Mouse (Mus musculus): Measurements from ENCODE around the gene Mink1.
"Not testable (repeated sequence)": the region's sequence is repeated elsewhere in the genome, so short reads cannot be mapped to it uniquely, and the experiment has no call there.

Gene Mink1

DNA sequence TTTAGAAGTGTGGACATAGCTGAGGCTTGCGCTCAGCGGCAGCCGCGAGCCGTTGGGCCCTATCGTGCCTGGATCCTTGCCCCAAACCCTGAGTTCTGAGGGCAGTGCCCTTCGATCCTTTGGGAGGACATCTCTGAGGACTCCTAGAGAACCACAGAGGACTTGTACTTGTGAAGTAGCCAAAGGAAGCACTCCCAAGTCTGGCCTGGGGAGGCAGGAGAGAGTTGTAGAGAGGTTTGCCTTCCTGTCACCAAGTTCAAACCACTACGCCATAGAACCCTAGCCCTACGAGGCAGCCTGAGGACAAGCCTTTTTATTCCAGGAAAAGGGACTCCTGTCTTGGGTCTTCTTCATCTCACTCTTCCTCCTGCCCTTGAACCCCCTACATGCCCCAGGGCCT, 5.1 kb upstream of the Mink1 start:
- no peak for DNase-seq (ENCODE audit: low read depth)

DNA sequence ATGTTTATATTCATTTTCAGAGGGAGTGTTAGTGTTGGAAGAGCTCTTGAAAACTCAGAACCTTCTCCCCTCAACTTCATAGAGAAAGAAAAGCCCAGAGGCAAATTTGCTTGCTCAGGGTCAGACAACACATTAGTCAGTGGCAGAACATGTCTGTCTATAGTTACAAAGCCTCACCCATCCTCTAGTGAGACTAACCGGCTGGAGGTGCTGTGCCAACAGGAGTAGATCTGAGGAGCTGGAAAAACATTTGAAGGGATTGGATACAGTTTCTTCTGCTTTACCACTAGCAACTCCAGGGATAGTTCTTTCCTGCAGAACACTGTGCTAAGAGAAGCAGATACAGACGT, 769 bp upstream of the Mink1 start:
- DNase-seq (ENCODE audit: low read depth) = no peak

DNA sequence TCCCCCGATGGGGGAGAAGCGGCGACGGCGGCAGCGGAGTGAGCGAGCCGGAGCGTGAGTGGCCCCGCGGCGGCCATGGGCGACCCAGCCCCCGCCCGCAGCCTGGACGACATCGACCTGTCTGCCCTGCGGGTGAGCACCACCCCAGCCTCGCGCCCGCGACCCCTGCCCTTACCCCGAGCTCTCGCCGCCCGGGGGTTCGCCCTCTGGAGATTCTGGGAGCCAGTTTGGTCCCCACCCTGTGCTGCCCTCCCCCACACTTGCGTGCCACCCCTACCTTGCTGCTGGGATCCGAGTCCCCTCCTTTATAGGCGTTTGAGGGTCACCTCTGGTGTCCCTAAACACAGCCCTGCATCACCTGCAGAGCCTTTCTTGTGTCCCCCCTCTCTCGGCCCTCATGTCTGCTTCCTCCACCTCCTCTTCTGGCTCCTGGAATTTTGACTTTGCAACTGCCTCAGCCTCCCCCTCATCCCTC, 351 bp downstream of the Mink1 start:
- DNase-seq (ENCODE audit: low read depth) = no peak

DNA sequence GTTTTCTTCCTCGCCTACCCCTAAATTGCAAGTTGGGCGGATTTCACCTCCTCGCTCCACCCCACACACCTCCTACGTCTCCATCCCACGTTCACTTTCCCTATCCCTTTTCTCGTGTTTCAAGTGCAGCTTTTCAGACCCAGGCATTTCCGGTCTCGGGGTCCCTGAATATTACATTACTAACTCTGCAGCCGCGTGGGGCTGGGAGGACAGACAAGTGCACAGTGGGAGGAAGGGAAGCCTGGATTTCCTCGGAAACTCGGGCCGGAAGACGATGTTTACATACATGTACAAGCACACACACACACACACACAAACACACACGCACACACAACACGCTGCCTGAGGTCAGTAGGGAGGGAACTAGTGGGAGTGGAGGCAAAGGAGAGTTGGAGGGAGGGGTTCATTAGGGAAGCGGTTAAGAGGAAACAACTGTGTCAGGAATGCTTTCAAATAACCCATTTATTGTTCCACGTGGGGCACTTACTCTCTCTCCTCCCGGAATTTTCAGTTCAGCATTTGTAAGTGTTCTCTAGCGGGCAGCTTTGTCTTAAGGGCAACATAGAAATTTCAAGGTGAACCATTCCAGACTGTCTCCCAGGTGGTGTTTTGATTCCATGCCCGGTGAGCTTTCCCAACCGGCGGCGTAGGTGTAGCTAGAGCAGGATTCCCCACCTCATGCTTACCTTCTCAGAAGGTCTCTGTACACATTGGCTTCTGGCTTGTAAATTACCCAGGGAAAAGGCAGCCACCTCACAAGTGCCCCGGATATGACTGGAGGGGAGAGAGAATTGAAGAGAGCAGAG, 992 bp downstream of the Mink1 start:
- no peak for DNase-seq (ENCODE audit: low read depth)

DNA sequence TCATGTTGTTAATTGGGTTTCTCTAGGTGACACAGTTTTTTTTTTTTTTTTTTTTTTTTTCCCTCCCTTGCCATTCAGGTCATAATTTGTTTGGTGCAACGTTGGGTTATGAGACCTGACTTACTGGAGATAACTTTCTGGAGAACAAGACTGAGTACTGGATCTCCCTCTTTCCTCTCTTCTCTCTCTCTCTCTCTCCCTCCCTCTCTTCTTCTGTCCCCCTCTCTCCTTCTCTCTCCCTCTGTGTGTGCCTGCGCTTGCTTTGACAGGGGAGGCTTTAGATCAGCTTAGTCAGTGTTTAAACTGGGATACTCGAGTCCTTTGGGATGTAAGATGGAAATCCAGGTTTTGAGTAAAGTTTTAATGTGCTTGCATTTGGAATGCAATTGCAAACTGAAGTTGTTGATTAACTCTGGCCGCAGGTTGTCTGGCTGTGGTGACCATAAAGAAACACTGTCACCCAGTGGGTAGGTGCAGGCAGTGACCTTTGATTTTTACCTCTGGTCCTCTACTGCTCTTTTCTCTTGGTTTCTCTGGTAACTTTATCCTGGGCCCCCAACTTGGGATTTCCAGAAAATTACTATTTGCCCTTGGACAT, 1.7 kb downstream of the Mink1 start:
- DNase-seq (ENCODE audit: low read depth) = no peak

GRCm38 (mm10) chr11:70566586-70566985, 3.9 kb downstream of the Mink1 start:
- no peak for DNase-seq (ENCODE audit: low read depth)

- not testable (repeated sequence) for DNase-seq (ENCODE audit: low read depth)
Observed at GRCm38 (mm10) chr11:70570614-70571013, 7.9 kb downstream of the Mink1 start.

- DNase-seq (ENCODE audit: low read depth) = no peak
Observed at GRCm38 (mm10) chr11:70571641-70572040, 9.0 kb downstream of the Mink1 start.

DNA sequence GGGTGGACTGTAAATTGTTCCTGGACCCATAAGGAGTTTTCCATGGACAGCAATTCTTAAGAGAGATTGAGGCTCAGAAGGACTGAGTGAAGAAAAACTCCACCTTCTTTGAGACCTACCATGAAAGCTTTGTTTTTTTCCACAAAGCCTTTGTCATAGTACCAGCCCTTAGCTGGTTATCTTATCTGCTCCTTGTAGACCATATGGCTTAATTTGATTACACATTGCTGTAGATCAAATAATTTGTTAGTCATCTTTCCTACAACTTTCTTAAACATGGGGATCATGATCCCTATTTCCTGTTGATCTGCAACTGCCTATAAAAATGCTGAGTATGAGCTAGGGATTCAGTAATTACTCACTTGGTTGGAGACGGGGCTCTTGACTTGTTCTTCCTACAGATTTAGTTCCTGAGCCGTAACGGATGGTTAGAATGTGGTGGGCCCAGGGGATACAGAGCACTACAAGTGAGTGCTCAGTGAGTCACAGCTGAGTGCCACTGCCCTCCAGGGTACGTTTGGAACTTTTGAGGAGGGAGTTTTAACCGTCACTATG, 9.7 kb downstream of the Mink1 start:
- no peak for DNase-seq (ENCODE audit: low read depth)

GRCm38 (mm10) chr11:70573872-70574271, 11.2 kb downstream of the Mink1 start:
- peak; percentile 77 for DNase-seq (ENCODE audit: low read depth)

DNA sequence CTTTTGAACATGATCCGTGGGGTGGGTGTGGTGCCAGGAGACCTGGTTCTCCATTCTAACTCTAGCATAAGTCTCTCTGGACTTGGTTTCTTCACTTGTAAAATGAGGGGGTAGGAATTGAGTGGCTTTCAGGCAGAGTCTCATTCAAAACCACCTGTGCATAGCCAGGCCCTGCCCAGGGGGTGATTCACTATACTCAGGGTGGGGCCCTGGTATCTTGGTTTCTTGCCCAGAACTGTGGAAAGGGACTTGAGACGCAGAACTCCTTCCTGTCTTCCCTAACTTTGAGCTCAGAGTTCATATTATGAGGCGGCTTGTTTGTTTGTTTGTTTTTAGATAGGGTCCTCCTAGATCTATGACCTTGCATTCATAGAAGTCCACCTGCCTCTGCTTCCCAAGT, 14.5 kb downstream of the Mink1 start:
- DNase-seq (ENCODE audit: low read depth) = peak; percentile 67

GRCm38 (mm10) chr11:70578962-70579361, 16.3 kb downstream of the Mink1 start:
- no peak for DNase-seq (ENCODE audit: low read depth)

- DNase-seq (ENCODE audit: low read depth) = no peak
Observed at GRCm38 (mm10) chr11:70579710-70580357, 17.2 kb downstream of the Mink1 start.

- peak; percentile 39 for DNase-seq (ENCODE audit: low read depth)
Observed at GRCm38 (mm10) chr11:70580358-70580720, 17.7 kb downstream of the Mink1 start.

DNA sequence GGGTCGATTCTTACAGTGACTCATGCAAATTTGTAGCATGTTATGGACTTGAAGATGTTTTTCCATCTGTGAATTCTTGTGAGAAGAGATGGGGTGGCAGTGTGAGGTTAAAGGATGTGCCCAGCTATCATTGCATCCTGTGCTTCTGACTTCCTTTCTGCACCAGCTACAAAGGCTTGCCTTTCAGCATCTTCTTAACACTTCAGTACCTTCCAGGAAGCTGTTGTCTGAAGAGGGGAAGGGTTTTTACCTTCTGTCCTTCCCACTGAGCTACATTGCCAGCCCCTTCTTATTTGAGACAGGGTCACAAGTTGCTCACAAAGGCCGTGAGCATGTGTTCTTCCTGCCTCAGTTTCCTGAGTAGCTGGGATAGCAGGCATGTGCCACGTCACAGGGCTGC, 18.2 kb downstream of the Mink1 start:
- DNase-seq (ENCODE audit: low read depth) = no peak

DNA sequence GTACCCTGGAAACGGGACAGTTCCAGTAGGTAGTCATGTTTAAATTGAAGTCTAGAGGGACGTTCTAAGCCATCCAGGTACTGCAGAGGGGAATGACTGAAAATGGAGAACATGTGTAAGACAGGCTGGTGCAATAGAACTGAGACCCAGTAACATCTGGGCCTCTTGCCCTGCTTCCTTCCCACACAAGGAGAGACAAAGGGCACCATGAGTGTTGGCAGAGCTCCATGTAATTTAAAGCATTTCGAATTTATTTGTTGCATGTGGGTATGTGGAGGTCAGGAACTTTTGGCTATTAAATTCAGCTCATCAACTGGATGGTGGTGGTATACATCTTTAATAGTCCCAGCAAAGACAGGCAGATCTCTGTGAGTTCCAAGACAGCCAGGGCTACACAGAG, 19.5 kb downstream of the Mink1 start:
- DNase-seq (ENCODE audit: low read depth) = peak; percentile 57

GRCm38 (mm10) chr11:70583022-70583714, 20.5 kb downstream of the Mink1 start:
- no peak for DNase-seq (ENCODE audit: low read depth)

GRCm38 (mm10) chr11:70583775-70584174, 21.1 kb downstream of the Mink1 start:
- DNase-seq (ENCODE audit: low read depth) = no peak

DNA sequence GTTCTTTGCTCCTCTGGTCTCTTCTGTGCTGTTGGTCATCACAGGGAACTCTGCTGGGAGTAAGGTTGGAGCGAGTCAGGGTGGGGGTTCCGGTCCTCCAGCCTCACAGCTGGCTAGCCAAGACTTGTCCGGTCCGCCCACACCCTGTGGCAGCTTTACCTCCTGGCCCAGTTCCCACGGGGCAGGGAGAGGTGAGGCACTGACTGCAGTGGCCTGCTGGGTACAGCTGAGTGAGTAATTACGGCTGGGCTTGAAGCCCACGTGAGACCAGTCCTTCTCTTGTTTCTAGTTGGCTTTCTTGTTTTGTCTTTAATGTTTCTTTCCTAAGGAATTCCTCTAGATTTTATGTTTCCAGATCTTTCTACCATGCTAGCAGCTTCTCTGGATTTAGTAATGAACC, 22.8 kb downstream of the Mink1 start:
- peak; percentile 87 for DNase-seq (ENCODE audit: low read depth)

DNA sequence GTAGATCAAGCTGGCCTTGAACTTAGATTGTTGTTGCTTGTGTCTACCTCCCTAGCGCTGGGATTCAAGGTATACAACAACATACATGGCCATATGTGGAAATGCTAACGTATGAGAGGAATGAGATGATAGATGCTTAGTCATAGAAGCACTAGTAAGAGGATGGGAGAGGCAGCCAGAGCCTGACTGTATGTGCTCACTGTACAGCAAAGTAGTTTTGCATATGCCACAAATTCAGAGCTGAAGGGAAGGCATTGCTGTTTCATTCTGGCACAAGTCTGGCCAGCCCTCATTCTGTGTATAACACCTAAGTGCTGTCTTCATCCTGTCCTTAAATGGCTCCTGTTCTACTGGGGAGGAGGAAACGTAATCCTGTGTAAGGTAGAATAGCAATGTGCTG, 23.6 kb downstream of the Mink1 start:
- peak; percentile 60 for DNase-seq (ENCODE audit: low read depth)

DNA sequence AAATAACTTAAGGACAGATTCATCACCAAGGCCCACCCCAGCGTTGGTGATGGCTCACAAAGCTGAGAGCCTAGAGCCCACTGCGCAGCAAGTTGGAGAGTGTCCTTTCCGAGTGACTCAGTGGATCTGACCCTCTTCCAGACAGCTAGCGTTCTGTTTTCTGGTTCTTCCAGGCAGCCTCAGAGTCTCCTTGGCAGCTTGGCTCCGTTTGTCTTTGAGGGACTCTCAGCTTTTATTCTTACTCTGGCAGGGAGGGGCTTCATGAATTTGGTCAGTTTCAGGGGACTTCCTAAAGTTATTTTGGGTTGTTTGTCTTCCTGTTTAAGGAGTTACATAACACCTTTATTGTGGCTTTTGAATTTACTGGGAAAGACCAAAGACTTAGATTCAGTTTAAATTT, 24.3 kb downstream of the Mink1 start:
- no peak for DNase-seq (ENCODE audit: low read depth)

- no peak for DNase-seq (ENCODE audit: low read depth)
Observed at GRCm38 (mm10) chr11:70591733-70592132, 29.1 kb downstream of the Mink1 start.
